Comparison of ENCODE assay signal across 37 mouse cellular contexts in genomic region chr10:117285584-117285983, GRCm38 (mm10). TPM values are rescaled to one million over a fixed set of nuclear protein-coding genes. Genes with fewer than 3 reads are reported as not detected.
"Had no signal": no experiment of that assay in that cellular context is flagged by ENCODE, and none has a peak within 500 bp of the region (broad histone marks: within the 10 kb centered on the region; RNA-seq: fewer than 3 reads in every experiment).

No protein-coding gene starts in this region.

RNA-seq across cellular contexts. Expression of gene Lyz1, which starts 7.1 kb away (rescaled TPM):
- total RNA-seq: liver, adult 2 months had no signal
- polyA plus RNA-seq: hindbrain, embryonic 11.5 days; hindbrain, embryonic 13.5 days; hindbrain, embryonic 15.5 days; hindbrain, postnatal 0 days; kidney, embryonic 15.5 days; limb, embryonic 11.5 days; liver, adult 2 months; liver, embryonic 12.5 days had no signal

RNA-seq across cellular contexts. Expression of gene 9530003J23Rik, which starts 47.1 kb away (rescaled TPM):
- total RNA-seq: gastrocnemius, adult 18-20 months; gastrocnemius, adult 8-10 months; gastrocnemius, postnatal 14 days; gastrocnemius, postnatal 36 days; heart, adult 18-20 months; heart, adult 8-10 months; heart, postnatal 10 days; heart, postnatal 25 days; heart, postnatal 4 days; hindbrain, postnatal 0 days; layer of hippocampus, adult 18-20 months; layer of hippocampus, adult 8-10 months; layer of hippocampus, postnatal 14 days; layer of hippocampus, postnatal 36 days; left cerebral cortex, adult 18-20 months; left cerebral cortex, adult 8-10 months; left cerebral cortex, postnatal 10 days; left cerebral cortex, postnatal 25 days; left cerebral cortex, postnatal 4 days; liver, adult 2 months had no signal
- polyA plus RNA-seq: heart, embryonic 10.5 days; heart, embryonic 12.5 days; heart, embryonic 14.5 days; heart, embryonic 16.5 days; hindbrain, embryonic 11.5 days; hindbrain, embryonic 15.5 days; hindbrain, postnatal 0 days; intestine, embryonic 14.5 days; intestine, embryonic 16.5 days; kidney, adult 2 months; kidney, embryonic 15.5 days; kidney, postnatal 0 days; large intestine, adult 2 months; limb, embryonic 13.5 days; limb, embryonic 15.5 days; liver, adult 2 months; liver, embryonic 12.5 days had no signal
